Mouse (Mus musculus) urinary bladder, postnatal 0 days (tissue): ENCODE results near the gene Gm14327. TPM values are rescaled to one million over a fixed set of nuclear protein-coding genes. Genes with fewer than 3 reads are reported as not detected.

Experiments
- polyA plus RNA-seq: library from polyadenylated mRNA; unstranded; fragments of >200 nt; fragmentation: Nextera tagmentation; extraction: Ambion mirVana; gene quantifications from 2 replicates; pipeline ENCODE4 v1.2.1, GENCODE M21; 2015

The Gm14327 gene
- polyA plus RNA-seq: 7.5 and 8.4 TPM in 2 replicates

GRCm38 (mm10) chr2:177897046-177897578, at the start of gene Gm14327:
Gene Gm14327, plus strand, starts transcription at chr2:177897096.

DNA sequence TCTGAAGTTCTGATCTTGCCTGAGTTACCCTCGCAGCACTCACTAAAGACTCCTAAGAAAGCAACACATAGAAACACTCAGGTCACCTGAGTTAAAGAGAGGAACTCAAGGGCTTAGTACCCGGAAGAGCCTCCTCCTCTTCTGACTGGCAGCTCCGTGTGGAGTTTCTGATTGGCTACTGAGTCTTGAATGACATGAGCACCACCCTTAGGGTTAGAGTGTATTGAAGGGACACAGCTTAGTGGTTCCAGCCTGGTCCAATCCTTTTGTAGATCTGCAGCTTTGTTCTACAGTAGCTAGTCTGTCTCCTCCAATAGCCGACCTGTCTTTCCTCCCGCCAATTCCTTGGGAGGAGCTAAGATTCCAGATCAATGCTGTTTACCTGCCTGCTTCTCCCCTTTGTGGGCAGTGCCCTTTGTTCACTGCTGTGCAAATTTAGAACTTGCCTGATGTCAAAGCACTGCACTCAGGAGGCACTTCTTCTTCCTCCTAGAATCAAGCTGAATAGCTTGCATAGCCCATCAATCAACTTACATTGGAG, 28.7 kb downstream of the Gm14327 start, which contains the start of gene Zfp972:
Gene Zfp972 (minus strand): TSS at position 51 of the 541 bp plus-strand sequence.

Other genes starting within 250 kb of the Gm14327 start
- 6.2 and 7.5 TPM in 2 replicates for gene Gm14322, start 137.8 kb upstream of the Gm14327 start, polyA plus RNA-seq
- gene Gm14325, start 56.8 kb upstream of the Gm14327 start, polyA plus RNA-seq: 38.7 and 39.8 TPM in 2 replicates
- 0.37 and 0.63 TPM in 2 replicates for gene Zfp972, start 28.5 kb downstream of the Gm14327 start, polyA plus RNA-seq
- gene Gm14326, start 60.2 kb downstream of the Gm14327 start, polyA plus RNA-seq: 32.2 and 33.4 TPM in 2 replicates
- gene Zfp971, start 126.2 kb downstream of the Gm14327 start, polyA plus RNA-seq: 16.9 and 18.5 TPM in 2 replicates
- gene Zfp931, start 181.4 kb downstream of the Gm14327 start, polyA plus RNA-seq: 11.5 and 13.2 TPM in 2 replicates
- gene Phactr3, start 221.9 kb downstream of the Gm14327 start, polyA plus RNA-seq: not detected in 2 replicates